Mouse (Mus musculus) ES-Bruce4 (cell line): ENCODE data around the gene Wfdc5. TPM values are rescaled to one million over a fixed set of nuclear protein-coding genes. Genes with fewer than 3 reads are reported as not detected.
A peak's percentile ranks its signal among the peaks of the same experiment; 100 is the strongest.

Experiments
- H3K27ac ChIP-seq: 2 replicates; pipeline ENCODE4 v1.5.1; 2012; ENCODE audit warnings: low read length, inconsistent platforms; ENCODE audit not compliant: insufficient read depth
- H3K27me3 ChIP-seq: 2 replicates; pipeline ENCODE4 v1.6.1; 2012; ENCODE audit warnings: mild to moderate bottlenecking, low read length, inconsistent platforms; ENCODE audit not compliant: control insufficient read depth, poor library complexity, insufficient read depth, severe bottlenecking
- H3K36me3 ChIP-seq: 2 replicates; pipeline ENCODE4 v1.6.1; 2012; ENCODE audit warnings: inconsistent platforms, mild to moderate bottlenecking, low read length, moderate library complexity; ENCODE audit not compliant: control insufficient read depth, poor library complexity, insufficient read depth, severe bottlenecking
- H3K4me1 ChIP-seq: one replicate; pipeline ENCODE4 v1.8.1; 2011; ENCODE audit warnings: low read length; ENCODE audit not compliant: control insufficient read depth, insufficient read depth
- H3K4me3 ChIP-seq: 2 replicates; pipeline ENCODE4 v1.5.1; 2011; ENCODE audit warnings: low read depth, mild to moderate bottlenecking, low read length
- H3K9ac ChIP-seq: 2 replicates; pipeline ENCODE4 v1.6.1; 2012; ENCODE audit warnings: low read depth, mild to moderate bottlenecking, inconsistent platforms; ENCODE audit not compliant: poor library complexity, severe bottlenecking
- H3K9me3 ChIP-seq: replicated peaks from 2 replicates; pipeline ENCODE4 v1.6.1; 2012; ENCODE audit warnings: mild to moderate bottlenecking, low read length, inconsistent platforms; ENCODE audit not compliant: control insufficient read depth, poor library complexity, insufficient read depth, severe bottlenecking
- CTCF ChIP-seq: IDR thresholded peaks from one replicate; pipeline ENCODE4 v1.8.1; 2011; ENCODE audit warnings: low read depth, low read length
- EP300 ChIP-seq: IDR thresholded peaks from 2 replicates; pipeline ENCODE4 v1.6.1; 2011; ENCODE audit warnings: low read depth, low read length; ENCODE audit not compliant: insufficient read depth
- POLR2A ChIP-seq: IDR thresholded peaks from one replicate; pipeline ENCODE4 v1.8.1; 2011; ENCODE audit warnings: low read length; ENCODE audit not compliant: insufficient read depth
- polyA plus RNA-seq: library from polyadenylated mRNA; stranded (reverse); fragments of >200 nt; gene quantifications from 2 replicates; pipeline ENCODE4 v1.2.4, GENCODE M21; 2011; ENCODE audit warnings: low read depth; ENCODE audit not compliant: missing spikeins, insufficient read depth, insufficient read length

Gene Wfdc5
- polyA plus RNA-seq, 1 experiment, result not detected

DNA sequence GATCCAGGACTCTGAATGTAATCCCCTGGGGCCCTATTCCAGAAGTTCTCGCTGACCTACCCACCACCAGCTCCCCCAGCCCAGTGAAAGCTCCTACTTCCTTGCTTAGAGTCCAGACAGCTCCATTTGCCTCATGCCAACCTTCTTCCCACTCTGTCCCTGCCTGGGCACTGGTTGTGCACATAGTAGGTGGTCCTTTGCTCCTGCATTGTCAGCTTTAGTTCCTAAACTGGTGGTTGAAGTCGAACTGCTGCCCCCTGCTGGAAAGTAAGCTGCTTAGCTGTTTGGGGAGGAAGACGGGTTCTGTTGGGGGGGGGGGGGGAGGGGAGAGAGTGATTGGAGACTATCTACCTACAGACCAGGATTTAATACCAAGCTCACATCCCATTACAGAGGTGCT, 2.4 kb downstream of the Wfdc5 start:
- Histone ChIP-seq H3K36me3 (no peaks in the 10 kb centered on the region), H3K27me3 (no peaks in the 10 kb centered on the region), H3K4me1 (no peaks in the 10 kb centered on the region), H3K27ac (no peak overlapping the region), H3K9me3 (no peaks in the 10 kb centered on the region), H3K9ac (no peak overlapping the region), H3K4me3 (no peak overlapping the region)
- TF ChIP-seq EP300 (no peak), CTCF (peak; percentile 34)

DNA sequence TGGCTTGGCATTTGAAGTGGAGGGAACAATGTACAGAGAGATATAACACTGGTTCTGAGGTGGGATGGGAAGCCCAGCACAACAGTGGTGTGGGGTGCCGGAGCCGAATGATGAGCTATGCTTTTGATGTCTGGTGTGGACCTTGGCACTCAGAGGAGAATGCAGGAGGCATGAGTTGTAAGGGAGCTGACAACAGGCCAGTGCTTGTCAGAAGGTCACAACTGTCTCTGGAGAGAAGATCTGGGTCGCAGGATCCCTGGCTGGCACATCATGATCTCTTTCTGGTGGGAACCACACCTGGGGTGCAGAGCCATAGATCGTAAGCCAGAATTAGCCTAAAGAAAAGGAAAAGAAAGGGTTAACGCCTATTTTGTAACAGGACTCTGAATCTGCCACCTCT, 4.7 kb downstream of the Wfdc5 start:
- Histone ChIP-seq H3K9ac (no peak overlapping the region), H3K36me3 (no peaks in the 10 kb centered on the region), H3K27ac (no peak overlapping the region), H3K4me3 (no peak overlapping the region), H3K4me1 (no peaks in the 10 kb centered on the region), H3K27me3 (no peaks in the 10 kb centered on the region), H3K9me3 (no peaks in the 10 kb centered on the region)
- no peak for TF ChIP-seq EP300
- no peak for TF ChIP-seq POLR2A
- TF ChIP-seq CTCF, result no peak

DNA sequence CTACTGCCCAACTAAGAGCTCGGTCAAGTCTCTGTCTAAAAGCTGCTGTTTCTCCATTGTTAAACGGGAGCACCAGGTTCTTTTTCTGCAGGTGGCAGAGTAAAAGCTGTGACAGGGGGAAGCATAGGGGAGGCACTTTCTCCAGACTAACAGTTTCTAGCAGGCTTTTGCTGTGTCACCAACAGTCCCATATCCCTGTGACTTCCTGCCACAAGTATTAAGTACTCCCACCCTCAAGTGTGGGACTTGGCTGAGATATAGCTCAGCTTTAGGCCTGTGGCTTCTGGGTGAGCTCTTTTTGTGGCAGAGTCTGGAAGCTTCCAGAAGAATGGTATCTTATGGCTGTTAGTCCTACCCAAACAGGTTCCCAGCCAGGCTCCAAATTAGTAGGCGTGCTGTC, 6.7 kb downstream of the Wfdc5 start:
- Histone ChIP-seq H3K9me3 (no peaks in the 10 kb centered on the region), H3K36me3 (no peaks in the 10 kb centered on the region), H3K4me3 (no peak overlapping the region), H3K4me1 (no peaks in the 10 kb centered on the region), H3K27ac (no peak overlapping the region), H3K27me3 (peaks cover 2% of the 10 kb centered on the region; the same call in 1 of the 2 replicates), H3K9ac (no peak overlapping the region)
- no peak for TF ChIP-seq CTCF
- TF ChIP-seq POLR2A, result no peak
- no peak for TF ChIP-seq EP300

DNA sequence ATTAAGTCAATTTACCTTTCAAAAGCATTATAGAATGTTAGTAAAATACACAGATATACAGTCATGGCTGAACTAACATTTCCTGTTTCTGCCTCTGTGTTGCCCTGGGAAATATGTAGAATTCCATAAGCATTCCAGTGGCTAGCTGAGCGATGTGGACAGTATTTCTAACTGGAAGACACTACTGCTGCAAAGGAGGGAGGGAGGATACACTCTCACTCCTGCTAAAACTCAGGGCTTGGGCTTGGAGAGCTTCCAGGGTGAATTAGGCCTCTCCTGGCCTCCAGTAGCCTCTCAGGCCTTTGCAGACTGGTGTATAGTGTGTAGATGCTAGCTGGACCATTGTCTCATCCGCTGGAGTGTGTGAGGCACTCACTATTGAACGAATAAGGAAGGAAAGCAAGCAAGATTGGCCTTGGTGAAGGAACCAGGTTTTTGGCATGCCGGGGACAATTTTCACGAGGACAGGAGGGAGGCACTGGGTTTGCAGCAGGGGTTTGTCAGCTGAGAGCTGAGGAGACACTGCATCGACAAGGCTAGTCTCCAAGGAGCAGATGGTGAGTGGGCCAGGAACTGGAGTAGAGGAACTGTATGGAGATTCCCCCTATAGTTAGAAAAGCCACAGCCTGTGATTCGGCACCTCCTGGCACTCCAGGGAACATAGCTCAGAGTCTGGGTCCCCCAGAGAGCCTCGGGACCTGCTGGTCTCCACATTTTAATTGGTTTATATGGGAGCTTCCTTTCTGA, 7.7 kb downstream of the Wfdc5 start:
- no peaks in the 10 kb centered on the region for H3K4me1 ChIP-seq
- H3K9ac ChIP-seq, result no peak overlapping the region
- no peak for TF ChIP-seq CTCF
- TF ChIP-seq POLR2A, result no peak
- no peak for TF ChIP-seq EP300
- no peak overlapping the region for H3K4me3 ChIP-seq
- peaks cover 6% of the 10 kb centered on the region; the same call in 1 of the 2 replicates for H3K27me3 ChIP-seq
- no peaks in the 10 kb centered on the region for H3K9me3 ChIP-seq
- no peaks in the 10 kb centered on the region for H3K36me3 ChIP-seq
- H3K27ac ChIP-seq, result no peak overlapping the region

DNA sequence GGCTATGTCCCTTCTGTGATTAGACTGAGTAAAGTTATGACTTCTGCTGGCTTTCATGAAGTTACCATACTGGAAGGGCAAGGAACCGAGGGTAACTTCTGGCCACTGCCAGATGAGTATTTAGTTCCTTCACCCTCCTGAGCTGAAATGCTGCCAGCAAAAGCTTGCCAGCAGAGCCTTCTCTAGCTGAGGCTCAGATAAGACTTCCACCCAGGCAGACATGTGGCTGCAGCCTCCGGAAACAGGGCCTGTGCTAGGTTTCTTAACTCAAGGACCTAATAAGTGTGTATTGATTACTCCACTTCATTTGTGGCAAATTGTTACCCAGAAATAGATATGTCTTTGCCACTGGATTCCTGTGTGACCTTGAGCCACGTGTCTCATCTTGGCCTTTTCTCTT, 9.1 kb downstream of the Wfdc5 start:
- H3K36me3 ChIP-seq, result no peaks in the 10 kb centered on the region
- H3K4me3 ChIP-seq, result no peak overlapping the region
- peaks cover 8% of the 10 kb centered on the region; the same call in 1 of the 2 replicates for H3K27me3 ChIP-seq
- H3K27ac ChIP-seq, result no peak overlapping the region
- H3K9ac ChIP-seq, result no peak overlapping the region
- H3K4me1 ChIP-seq, result no peaks in the 10 kb centered on the region
- TF ChIP-seq POLR2A (no peak), EP300 (no peak), CTCF (no peak)
- no peaks in the 10 kb centered on the region for H3K9me3 ChIP-seq

DNA sequence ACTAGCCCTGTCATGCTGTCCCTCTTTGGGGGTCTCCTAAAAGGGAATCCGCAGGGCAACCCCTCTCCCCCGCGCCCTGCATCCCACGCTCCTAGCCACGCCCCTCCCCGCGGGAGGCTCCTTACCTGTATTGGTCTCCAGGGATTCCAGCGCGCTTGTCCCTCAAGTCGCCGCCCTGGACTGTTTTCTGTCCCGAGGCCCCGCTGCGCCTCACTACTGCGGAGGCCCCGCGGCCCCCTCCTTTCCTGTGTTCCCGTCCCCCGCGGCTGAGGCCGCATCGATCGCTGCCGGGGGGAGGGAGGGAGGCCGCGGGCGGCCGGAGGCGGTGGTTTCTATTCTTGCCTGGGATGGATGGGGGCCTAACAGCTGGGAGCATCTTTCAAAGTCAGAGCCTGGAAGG, 11.6 kb downstream of the Wfdc5 start, which contains the start of gene Kcns1:
Gene Kcns1, minus strand, starts transcription at position 212 of the 400 bp plus-strand sequence.
- TF ChIP-seq POLR2A, result no peak
- no peak for TF ChIP-seq EP300
- no peak for TF ChIP-seq CTCF
- H3K9ac ChIP-seq, result no peak within 1 kb of the TSS
- no peak within 1 kb of the TSS for H3K4me3 ChIP-seq
- H3K9me3 ChIP-seq, result no peaks in the 10 kb centered on the region
- no peaks in the 10 kb centered on the region for H3K36me3 ChIP-seq
- H3K4me1 ChIP-seq, result no peaks in the 10 kb centered on the region
- H3K27ac ChIP-seq, result no peak within 1 kb of the TSS
- peaks cover 16% of the 10 kb centered on the region for H3K27me3 ChIP-seq
